Mouse (Mus musculus) G1E (cell line): ENCODE results near the gene C77080.

ENCODE experiments used
- CTCF ChIP-seq: IDR thresholded peaks from 2 replicates; pipeline ENCODE4 v1.5.1; 2012; ENCODE audit warnings: low read depth, low read length, inconsistent platforms, mixed read lengths
- GATA1 ChIP-seq: IDR thresholded peaks from 2 replicates; pipeline ENCODE4 v1.6.1; 2012; ENCODE audit warnings: borderline replicate concordance, low read length, inconsistent platforms, mixed read lengths

DNA sequence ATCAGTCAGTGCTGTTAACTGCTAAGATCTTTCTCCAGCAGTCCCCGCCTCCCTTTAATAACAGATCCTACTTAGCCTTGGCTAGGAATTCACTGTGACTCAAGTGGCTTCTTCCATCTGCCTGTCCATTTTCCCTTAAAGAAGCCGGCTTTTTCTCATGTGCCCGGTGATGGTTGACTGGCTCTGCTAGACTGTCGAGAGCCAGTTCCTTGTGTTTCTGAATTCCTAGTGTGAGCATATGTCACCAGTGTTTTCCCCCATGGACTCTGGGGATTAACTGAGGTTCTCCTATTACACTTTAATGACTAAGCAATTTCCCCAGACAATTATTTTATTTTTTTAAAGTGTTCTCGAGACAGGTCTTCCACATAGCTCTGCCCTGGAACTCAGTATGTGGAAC, 42.2 kb upstream of the C77080 start:
- TF ChIP-seq CTCF, result no peak
- no peak for TF ChIP-seq GATA1
